Mouse (Mus musculus): ENCODE data around the gene Rtf2. TPM values are rescaled to one million over a fixed set of nuclear protein-coding genes. Genes with fewer than 3 reads are reported as not detected.

Gene Rtf2
- polyA plus RNA-seq, 1 experiment from 2014 or later = 73.2 TPM

GRCm38 (mm10) chr2:172448329-172448728 is 8.0 kb downstream of the Rtf2 start:
- peaks cover 62% of the 10 kb centered on the region for H3K36me3 ChIP-seq (ENCODE audit: insufficient read depth, low read length)
- WGBS = 90% methylated on average over 4 of the region's 4 CpGs
- TF ChIP-seq CTCF (IDR thresholded peaks at IDR 0.05; ENCODE audit: low read depth) = no peak

DNA sequence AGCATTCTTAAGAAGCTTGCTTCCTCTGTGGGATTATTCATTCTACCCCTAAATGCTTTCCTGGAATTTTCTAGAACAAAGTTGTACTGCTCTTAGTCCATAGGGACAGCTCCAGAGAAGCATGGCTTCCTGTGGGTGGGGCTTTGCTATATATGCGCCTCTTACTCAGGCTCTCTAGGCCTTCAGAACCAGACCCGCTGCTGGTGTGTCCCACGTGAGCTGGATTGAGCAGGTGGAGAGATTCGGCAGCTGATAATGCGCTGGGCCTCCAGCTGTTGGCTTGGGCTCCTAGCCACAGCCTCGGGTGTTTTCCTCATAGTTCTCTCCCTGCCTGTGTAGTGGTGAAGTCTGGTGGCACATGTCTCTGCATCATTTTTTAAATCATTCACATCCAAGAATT is 10.3 kb downstream of the Rtf2 start:
- Histone ChIP-seq H3K27me3 (ENCODE audit: insufficient read depth, low read length) (no peaks in the 10 kb centered on the region), H3K4me1 (replicated peaks; ENCODE audit: insufficient read depth, low read length) (no peaks in the 10 kb centered on the region), H3K36me3 (ENCODE audit: insufficient read depth, low read length) (peaks cover 67% of the 10 kb centered on the region), H3K9me3 (replicated peaks; ENCODE audit: low read length) (no peaks in the 10 kb centered on the region), H3K4me2 (ENCODE audit: low read length) (no peak overlapping the region), H3K4me3 (replicated peaks; ENCODE audit: low read depth, low read length) (no peak overlapping the region), H3K9ac (ENCODE audit: low read depth, low read length) (no peak overlapping the region), H3K27ac (no peak overlapping the region)
- WGBS = 86% methylated on average over 6 of the region's 6 CpGs
- DNase-seq (ENCODE audit: low spot score) (no peak), ATAC-seq (replicated peaks; ENCODE audit: low FRiP score, low read depth) (no peak)
- no peak for TF ChIP-seq CTCF (IDR thresholded peaks at IDR 0.05; ENCODE audit: low read depth)

More at GRCm38 (mm10) chr2:172448329-172448728, 8.0 kb downstream of the Rtf2 start:
- H3K9ac ChIP-seq (ENCODE audit: low read depth, low read length) = no peak overlapping the region
- H3K4me2 ChIP-seq (ENCODE audit: low read length) = no peak overlapping the region
- no peaks in the 10 kb centered on the region for H3K9me3 ChIP-seq (replicated peaks; ENCODE audit: low read length)
- H3K27me3 ChIP-seq (ENCODE audit: insufficient read depth, low read length) = no peaks in the 10 kb centered on the region
- no peaks in the 10 kb centered on the region for H3K4me1 ChIP-seq (replicated peaks; ENCODE audit: insufficient read depth, low read length)
- no peak for ATAC-seq (replicated peaks; ENCODE audit: low FRiP score, low read depth)
- DNase-seq (ENCODE audit: low spot score) = no peak
- H3K27ac ChIP-seq = no peak overlapping the region
- H3K4me3 ChIP-seq (replicated peaks; ENCODE audit: low read depth, low read length) = no peak overlapping the region

GRCm38 (mm10) chr2:172452031-172452430 is 11.7 kb downstream of the Rtf2 start:
- Histone ChIP-seq H3K9ac (ENCODE audit: low read depth, low read length) (no peak overlapping the region), H3K27ac (no peak overlapping the region), H3K4me1 (replicated peaks; ENCODE audit: insufficient read depth, low read length) (no peaks in the 10 kb centered on the region), H3K27me3 (ENCODE audit: insufficient read depth, low read length) (no peaks in the 10 kb centered on the region), H3K36me3 (ENCODE audit: insufficient read depth, low read length) (peaks cover 63% of the 10 kb centered on the region), H3K4me2 (ENCODE audit: low read length) (no peak overlapping the region), H3K9me3 (replicated peaks; ENCODE audit: low read length) (no peaks in the 10 kb centered on the region), H3K4me3 (replicated peaks; ENCODE audit: low read depth, low read length) (no peak overlapping the region)
- no peak for TF ChIP-seq CTCF (IDR thresholded peaks at IDR 0.05; ENCODE audit: low read depth)
- DNase-seq (ENCODE audit: low spot score) (no peak), ATAC-seq (replicated peaks; ENCODE audit: low FRiP score, low read depth) (no peak)
- 92% methylated on average over 4 of the region's 4 CpGs for WGBS

DNA sequence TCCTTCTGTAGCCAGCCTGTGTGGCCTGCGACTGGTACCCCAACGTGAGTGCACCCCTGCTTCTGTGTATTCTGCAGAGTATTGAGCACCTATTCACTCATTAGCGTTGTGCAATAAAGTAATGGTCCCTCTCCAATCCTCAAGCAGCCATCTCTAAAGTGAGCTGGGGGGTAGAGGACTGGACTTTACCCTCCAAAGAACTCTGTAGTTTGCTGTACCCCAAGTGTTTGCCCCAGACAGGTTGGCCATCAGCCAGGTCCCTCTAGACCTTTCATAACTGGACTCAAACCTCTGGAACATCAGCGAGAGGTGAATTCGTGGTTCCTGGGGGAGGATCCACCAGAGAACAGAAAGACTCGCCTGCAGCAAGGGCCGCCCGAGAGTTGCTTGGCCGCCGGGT is 12.1 kb downstream of the Rtf2 start:
- Histone ChIP-seq H3K4me2 (ENCODE audit: low read length) (no peak overlapping the region), H3K4me1 (replicated peaks; ENCODE audit: insufficient read depth, low read length) (no peaks in the 10 kb centered on the region), H3K4me3 (replicated peaks; ENCODE audit: low read depth, low read length) (no peak overlapping the region), H3K9ac (ENCODE audit: low read depth, low read length) (no peak overlapping the region), H3K27me3 (ENCODE audit: insufficient read depth, low read length) (no peaks in the 10 kb centered on the region), H3K36me3 (ENCODE audit: insufficient read depth, low read length) (peaks cover 62% of the 10 kb centered on the region), H3K27ac (no peak overlapping the region), H3K9me3 (replicated peaks; ENCODE audit: low read length) (no peaks in the 10 kb centered on the region)
- 95% methylated on average over 10 of the region's 10 CpGs for WGBS
- TF ChIP-seq CTCF (IDR thresholded peaks at IDR 0.05; ENCODE audit: low read depth) = no peak
- ATAC-seq (replicated peaks; ENCODE audit: low FRiP score, low read depth) (no peak), DNase-seq (ENCODE audit: low spot score) (no peak)

- Histone ChIP-seq H3K4me1 (replicated peaks; ENCODE audit: insufficient read depth, low read length) (no peaks in the 10 kb centered on the region), H3K4me3 (replicated peaks; ENCODE audit: low read depth, low read length) (no peak within 1 kb of the TSS), H3K9ac (ENCODE audit: low read depth, low read length) (no peak within 1 kb of the TSS), H3K27me3 (ENCODE audit: insufficient read depth, low read length) (no peaks in the 10 kb centered on the region), H3K4me2 (ENCODE audit: low read length) (no peak within 1 kb of the TSS), H3K27ac (no peak within 1 kb of the TSS), H3K9me3 (replicated peaks; ENCODE audit: low read length) (no peaks in the 10 kb centered on the region), H3K36me3 (ENCODE audit: insufficient read depth, low read length) (peaks cover 26% of the 10 kb centered on the region)
- no peak for ATAC-seq (replicated peaks; ENCODE audit: low FRiP score, low read depth)
- no peak for DNase-seq (ENCODE audit: low spot score)
- no peak for TF ChIP-seq CTCF (IDR thresholded peaks at IDR 0.05; ENCODE audit: low read depth)
- WGBS = 88% methylated on average over 11 of the region's 11 CpGs
Observed at GRCm38 (mm10) chr2:172458496-172458895, 18.1 kb downstream of the Rtf2 start, which contains the start of gene Gcnt7. TSS of gene Gcnt7 (minus strand) at chr2:172458596.

DNA sequence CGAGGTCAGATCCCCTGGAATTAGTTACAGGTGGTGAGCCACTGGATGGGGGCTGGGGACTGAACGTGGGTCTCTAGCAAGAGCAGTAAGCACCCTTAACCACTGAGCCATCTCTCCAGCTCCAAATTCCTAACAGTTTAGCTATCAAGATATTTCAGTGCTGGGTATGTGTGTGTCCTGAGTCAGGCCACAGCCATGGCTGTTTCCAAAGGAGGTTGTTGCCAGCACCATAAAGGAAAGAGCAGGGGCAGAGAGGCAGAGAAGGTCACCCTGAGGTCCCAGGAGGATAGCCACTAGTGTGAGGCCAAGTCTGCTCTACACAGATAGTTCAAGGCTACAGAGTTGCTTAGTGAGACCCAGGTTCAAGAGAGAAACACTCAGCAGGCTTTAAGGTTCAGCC is 20.3 kb downstream of the Rtf2 start:
- Histone ChIP-seq H3K4me3 (replicated peaks; ENCODE audit: low read depth, low read length) (no peak overlapping the region), H3K36me3 (ENCODE audit: insufficient read depth, low read length) (peaks cover 22% of the 10 kb centered on the region), H3K4me2 (ENCODE audit: low read length) (no peak overlapping the region), H3K9ac (ENCODE audit: low read depth, low read length) (no peak overlapping the region), H3K4me1 (replicated peaks; ENCODE audit: insufficient read depth, low read length) (no peaks in the 10 kb centered on the region), H3K27ac (no peak overlapping the region), H3K27me3 (ENCODE audit: insufficient read depth, low read length) (no peaks in the 10 kb centered on the region), H3K9me3 (replicated peaks; ENCODE audit: low read length) (no peaks in the 10 kb centered on the region)
- DNase-seq (ENCODE audit: low spot score) (no peak), ATAC-seq (replicated peaks; ENCODE audit: low FRiP score, low read depth) (no peak)
- 76% methylated on average over 2 of the region's 2 CpGs for WGBS
- TF ChIP-seq CTCF (IDR thresholded peaks at IDR 0.05; ENCODE audit: low read depth) = no peak

- no peaks in the 10 kb centered on the region for H3K27me3 ChIP-seq (ENCODE audit: insufficient read depth, low read length)
- 88% methylated on average over 4 of the region's 4 CpGs for WGBS
- no peaks in the 10 kb centered on the region for H3K9me3 ChIP-seq (replicated peaks; ENCODE audit: low read length)
- no peak overlapping the region for H3K4me3 ChIP-seq (replicated peaks; ENCODE audit: low read depth, low read length)
- ATAC-seq (replicated peaks; ENCODE audit: low FRiP score, low read depth) (no peak), DNase-seq (ENCODE audit: low spot score) (no peak)
- no peak for TF ChIP-seq CTCF (IDR thresholded peaks at IDR 0.05; ENCODE audit: low read depth)
- H3K36me3 ChIP-seq (ENCODE audit: insufficient read depth, low read length) = peaks cover 25% of the 10 kb centered on the region
- H3K4me2 ChIP-seq (ENCODE audit: low read length) = no peak overlapping the region
- H3K4me1 ChIP-seq (replicated peaks; ENCODE audit: insufficient read depth, low read length) = no peaks in the 10 kb centered on the region
- no peak overlapping the region for H3K27ac ChIP-seq
- no peak overlapping the region for H3K9ac ChIP-seq (ENCODE audit: low read depth, low read length)
Observed at GRCm38 (mm10) chr2:172462813-172463212, 22.5 kb downstream of the Rtf2 start.

Data from kidney, postnatal 0 days (tissue).